Mouse (Mus musculus) limb, embryonic 14.5 days (tissue): ENCODE data around the gene Strip1. TPM values are rescaled to one million over a fixed set of nuclear protein-coding genes. Genes with fewer than 3 reads are reported as not detected.
"Not testable (repeated sequence)": the region's sequence is repeated elsewhere in the genome, so short reads cannot be mapped to it uniquely, and the experiment has no call there.

Source experiments
- ATAC-seq: fragments of 200-750 bp; cut with Nextera tagmentation; 2 replicates; pipeline ENCODE4 v1.8.0; 2017; ENCODE audit warnings: low read depth, moderate number of reproducible peaks, moderate TSS enrichment; ENCODE audit not compliant: low FRiP score
- DNase-seq: peaks from one replicate; pipeline ENCODE4 v3.0.0-alpha.2; 2015; ENCODE audit warnings: low spot score
- H3K27ac ChIP-seq: fragments of 300-500 bp; sonication (generic); replicated peaks from 2 replicates; pipeline ENCODE4 v1.5.1; 2014; ENCODE audit warnings: low read depth, mild to moderate bottlenecking, low read length, moderate library complexity, mixed read lengths
- H3K27me3 ChIP-seq: fragments of 300-500 bp; sonication (generic); 2 replicates; pipeline ENCODE4 v1.6.1; 2014; ENCODE audit warnings: low read length, mixed read lengths; ENCODE audit not compliant: control insufficient read depth, insufficient read depth
- H3K36me3 ChIP-seq: fragments of 300-500 bp; sonication (generic); 2 replicates; pipeline ENCODE4 v1.6.1; 2014; ENCODE audit warnings: mild to moderate bottlenecking, low read length, moderate library complexity, mixed read lengths; ENCODE audit not compliant: control insufficient read depth, insufficient read depth
- H3K4me1 ChIP-seq: fragments of 300-500 bp; sonication (generic); 2 replicates; pipeline ENCODE4 v1.6.1; 2014; ENCODE audit warnings: antibody characterized with exemption, low read length, mixed read lengths; ENCODE audit not compliant: control insufficient read depth, insufficient read depth
- H3K4me2 ChIP-seq: fragments of 300-500 bp; sonication (generic); replicated peaks from 2 replicates; pipeline ENCODE4 v1.6.1; 2014; ENCODE audit warnings: low read depth, mild to moderate bottlenecking, low read length, moderate library complexity; ENCODE audit not compliant: severe bottlenecking
- H3K4me3 ChIP-seq: fragments of 300-500 bp; sonication (generic); replicated peaks from 2 replicates; pipeline ENCODE4 v1.5.1; 2014; ENCODE audit warnings: low read length
- H3K9ac ChIP-seq: fragments of 300-500 bp; sonication (generic); 2 replicates; pipeline ENCODE4 v1.6.1; 2014; ENCODE audit warnings: mild to moderate bottlenecking, low read depth, low read length, moderate library complexity; ENCODE audit not compliant: severe bottlenecking
- H3K9me3 ChIP-seq: fragments of 300-500 bp; sonication (generic); 2 replicates; pipeline ENCODE4 v1.6.1; 2016; ENCODE audit warnings: low read length; ENCODE audit not compliant: control insufficient read depth
- POLR2A ChIP-seq: fragments of 200-500 bp; IDR thresholded peaks from 2 replicates; pipeline ENCODE4 v1.8.0; 2012; ENCODE audit warnings: inconsistent platforms, mild to moderate bottlenecking, moderate library complexity, borderline replicate concordance; ENCODE audit not compliant: insufficient read depth, insufficient read length; ENCODE audit errors: extremely low read depth
- WGBS: fragments of 180-500 bp; shearing (Covaris S2); extraction: QIAGEN DNeasy Blood & Tissue Kit; methylation state at CpG from one replicate; pipeline ENCODE4 v1.1.7; 2014; 5-methylcytosine and 5-hydroxymethylcytosine counted together
- polyA plus RNA-seq, 2 experiments: library from polyadenylated mRNA; depleted of rRNA in 1 of 2; stranded (reverse) in 1 of 2; unstranded in 1 of 2; fragments of >200 nt; fragmentation: Nextera tagmentation in 1 of 2; extraction: Ambion mirVana in 1 of 2; gene quantifications; 2 replicates each; pipeline versions ENCODE4 v1.2.1 to v1.2.3; 2012 to 2014

Strip1 gene
- polyA plus RNA-seq, 2 experiments, result 59.7 to 74.1 TPM

DNA sequence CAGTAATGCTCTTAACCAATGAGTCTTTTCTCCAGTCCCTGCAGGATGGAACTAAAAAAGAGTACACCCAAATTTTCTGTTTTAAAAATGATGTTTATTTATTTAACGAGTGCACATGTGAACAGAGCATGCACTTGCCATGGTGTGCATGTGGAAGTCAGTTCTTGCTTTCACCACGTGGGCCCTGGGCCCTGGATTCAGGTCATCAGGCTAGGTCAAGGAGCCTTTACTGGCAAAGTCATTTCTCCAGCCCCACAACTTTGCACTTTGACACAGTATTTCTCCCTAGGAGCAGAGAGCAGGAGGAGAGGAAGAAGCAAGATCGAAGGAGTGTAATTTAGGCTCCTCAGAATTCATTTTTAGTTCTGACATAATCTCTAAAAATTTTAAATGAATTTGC is 23.4 kb upstream of the Strip1 start:
- H3K4me3 ChIP-seq, result no peak overlapping the region
- H3K9ac ChIP-seq, result no peak overlapping the region
- no peaks in the 10 kb centered on the region for H3K27me3 ChIP-seq
- no peak overlapping the region for H3K4me2 ChIP-seq
- no peak overlapping the region for H3K27ac ChIP-seq
- H3K4me1 ChIP-seq, result no peaks in the 10 kb centered on the region
- H3K36me3 ChIP-seq, result peaks cover 19% of the 10 kb centered on the region
- WGBS, result 87% methylated on average over 3 of the region's 3 CpGs
- no peaks in the 10 kb centered on the region for H3K9me3 ChIP-seq
- TF ChIP-seq POLR2A, result no peak
- ATAC-seq (no peak), DNase-seq (no peak)

- H3K9ac ChIP-seq, result no peak overlapping the region
- no peak for TF ChIP-seq POLR2A
- H3K4me3 ChIP-seq, result no peak overlapping the region
- H3K27ac ChIP-seq, result no peak overlapping the region
- H3K9me3 ChIP-seq, result no peaks in the 10 kb centered on the region
- peaks cover 6% of the 10 kb centered on the region; the same call in 1 of the 2 replicates for H3K36me3 ChIP-seq
- H3K4me1 ChIP-seq, result no peaks in the 10 kb centered on the region
- no peak overlapping the region for H3K4me2 ChIP-seq
- H3K27me3 ChIP-seq, result no peaks in the 10 kb centered on the region
- WGBS, result 89% methylated on average over 3 of the region's 3 CpGs
- no peak for ATAC-seq
- DNase-seq, result no peak
These were observed 21.5 kb upstream of the Strip1 start for GRCm38 (mm10) chr3:107652968-107653367.

- H3K36me3 ChIP-seq, result not testable (repeated sequence)
- WGBS, result 68% methylated on average over 5 of the region's 5 CpGs
These were observed 18.8 kb upstream of the Strip1 start for GRCm38 (mm10) chr3:107650276-107650675.

GRCm38 (mm10) chr3:107646947-107647346 is 15.5 kb upstream of the Strip1 start:
- Histone ChIP-seq H3K4me1 (no peaks in the 10 kb centered on the region), H3K36me3 (no peaks in the 10 kb centered on the region), H3K4me2 (no peak overlapping the region), H3K9me3 (no peaks in the 10 kb centered on the region), H3K27ac (no peak overlapping the region), H3K9ac (no peak overlapping the region), H3K4me3 (no peak overlapping the region), H3K27me3 (no peaks in the 10 kb centered on the region)
- no peak for TF ChIP-seq POLR2A
- ATAC-seq, result no peak
- 89% methylated on average over 3 of the region's 3 CpGs for WGBS
- DNase-seq, result no peak

More at GRCm38 (mm10) chr3:107650276-107650675, 18.8 kb upstream of the Strip1 start:
- DNase-seq, H3K27me3 ChIP-seq, ATAC-seq, H3K9me3 ChIP-seq, H3K4me3 ChIP-seq, H3K9ac ChIP-seq, H3K27ac ChIP-seq, H3K4me1 ChIP-seq, H3K4me2 ChIP-seq: not testable (repeated sequence)

GRCm38 (mm10) chr3:107637606-107638172 is 6.2 kb upstream of the Strip1 start:
- H3K9me3 ChIP-seq, result no peaks in the 10 kb centered on the region
- H3K36me3 ChIP-seq, result no peaks in the 10 kb centered on the region
- no peak for TF ChIP-seq POLR2A
- no peaks in the 10 kb centered on the region for H3K27me3 ChIP-seq
- 51% methylated on average over 5 of the region's 5 CpGs for WGBS
- H3K4me1 ChIP-seq, result no peaks in the 10 kb centered on the region
- ATAC-seq (no peak), DNase-seq (no peak)
- H3K4me2 ChIP-seq, result no peak overlapping the region
- no peak overlapping the region for H3K27ac ChIP-seq
- H3K4me3 ChIP-seq, result no peak overlapping the region
- no peak overlapping the region for H3K9ac ChIP-seq

- H3K9me3 ChIP-seq, result no peaks in the 10 kb centered on the region
- H3K4me1 ChIP-seq, result 0 out of 2 replicates have a peak, but pooled peaks cover 2% of the 10 kb centered on the region
- no peak overlapping the region for H3K27ac ChIP-seq
- TF ChIP-seq POLR2A, result no peak
- no peak overlapping the region for H3K4me3 ChIP-seq
- H3K36me3 ChIP-seq, result no peaks in the 10 kb centered on the region
- DNase-seq (no peak), ATAC-seq (no peak)
- no peak overlapping the region for H3K9ac ChIP-seq
- H3K4me2 ChIP-seq, result no peak overlapping the region
- WGBS, result 82% methylated on average over 3 of the region's 3 CpGs
- H3K27me3 ChIP-seq, result no peaks in the 10 kb centered on the region
These were observed 4.7 kb upstream of the Strip1 start for GRCm38 (mm10) chr3:107636236-107636635.
